Mouse (Mus musculus): ENCODE measurements at regions not wholly inside any gene's neighbourhood (a gene's known extent, or its start where the extent isn't known, plus 50 kb on each side); places are given as distances from the start of the nearest gene placed in this dataset.

DNA sequence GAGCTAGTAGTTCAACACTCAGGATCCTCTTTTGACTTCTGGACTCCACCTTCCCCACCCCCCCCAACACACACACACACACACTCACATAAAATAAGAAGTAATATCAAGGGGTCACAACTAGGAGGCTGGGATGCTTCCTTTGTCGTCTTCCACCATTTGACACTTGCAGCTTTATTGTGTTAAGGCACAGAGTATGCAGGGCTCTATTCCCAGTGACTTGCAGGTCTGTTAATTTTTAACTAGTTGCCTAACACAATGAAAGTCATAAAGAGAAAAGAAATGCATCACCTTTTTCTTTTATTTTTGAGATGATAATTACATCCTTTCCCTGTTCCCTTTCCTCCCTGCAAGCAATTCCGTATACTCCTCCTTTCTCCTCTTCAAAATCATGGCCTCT lies 66.9 kb upstream of the Adgra3 start:
- TF ChIP-seq CTCF (IDR thresholded peaks at IDR 0.05) (no peak), EP300 (IDR thresholded peaks at IDR 0.05; ENCODE audit: insufficient read depth, low read depth, low read length) (no peak), POLR2A (IDR thresholded peaks at IDR 0.05; ENCODE audit: insufficient read depth, low read depth, low read length) (no peak)
